8 mouse cellular contexts compared by ENCODE assay signal in the genomic region with DNA sequence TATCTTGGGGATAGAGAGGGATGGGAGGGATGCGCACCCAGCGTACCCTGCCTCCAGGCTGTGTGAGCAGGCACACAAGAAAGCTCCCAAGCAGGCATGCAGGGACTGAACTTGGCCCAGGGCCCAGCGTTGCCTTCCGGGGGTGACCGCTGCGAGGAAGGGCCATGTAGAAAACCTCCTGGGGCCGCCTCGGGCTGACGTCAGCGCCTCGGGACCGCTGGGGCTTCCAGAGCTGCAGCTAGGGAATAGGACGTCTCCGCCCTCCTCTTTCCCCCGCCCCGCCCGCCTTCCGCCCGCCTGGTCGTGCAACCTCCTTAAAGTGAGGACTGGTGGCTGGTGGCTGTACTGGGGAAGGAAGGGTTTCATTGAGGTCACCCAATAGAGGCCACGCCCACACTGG.
DNase-seq lines count a peak whose midpoint lies in the region; ATAC-seq and TF ChIP-seq lines count a peak whose summit lies in the region.

No protein-coding gene starts in this region.

- H3K4me1 ChIP-seq in embryonic facial prominence, embryonic 13.5 days: peaks cover 7% of the 10 kb centered on the region
- peaks cover 25% of the 10 kb centered on the region for H3K4me1 ChIP-seq in heart, embryonic 10.5 days
- H3K4me1 ChIP-seq in liver, embryonic 14.5 days (replicated peaks; ENCODE audit: control insufficient read depth in 2 of 2, insufficient read depth in 2 of 2, low read length in 1 of 2): peaks cover 0 to 5% of the 10 kb centered on the region in 2 experiments; a peak in 2 of 4 replicates
- H3K4me1 ChIP-seq in stomach, embryonic 16.5 days (ENCODE audit: control insufficient read depth, insufficient read depth, low read length): peaks cover 10% of the 10 kb centered on the region

- TF ChIP-seq CTCF in liver, embryonic 14.5 days (IDR thresholded peaks at IDR 0.05; ENCODE audit: low read depth): no peak

- WGBS in embryonic facial prominence, embryonic 13.5 days: 5% methylated on average over 21 of the region's 21 CpGs
- 4% methylated on average over 21 of the region's 21 CpGs for WGBS in heart, embryonic 10.5 days
- WGBS in liver, embryonic 14.5 days (ENCODE audit: insufficient replicate concordance): 9% methylated on average over 21 of the region's 21 CpGs
- 3% methylated on average over 20 of the region's 21 CpGs for WGBS in stomach, embryonic 16.5 days

- no peaks in the 10 kb centered on the region for H3K27me3 ChIP-seq in embryonic facial prominence, embryonic 13.5 days
- H3K27me3 ChIP-seq in heart, embryonic 10.5 days (ENCODE audit: insufficient read depth, poor library complexity, severe bottlenecking): no peaks in the 10 kb centered on the region
- no peaks in the 10 kb centered on the region for H3K27me3 ChIP-seq in liver, embryonic 14.5 days (ENCODE audit: control insufficient read depth, insufficient read depth, low read length)
- no peaks in the 10 kb centered on the region for H3K27me3 ChIP-seq in stomach, embryonic 16.5 days (ENCODE audit: control insufficient read depth, insufficient read depth, low read length)

- TF ChIP-seq EP300 in liver, embryonic 14.5 days (IDR thresholded peaks at IDR 0.05; ENCODE audit: low read depth): no peak

- H3K9me3 ChIP-seq in embryonic facial prominence, embryonic 13.5 days: no peaks in the 10 kb centered on the region
- no peaks in the 10 kb centered on the region for H3K9me3 ChIP-seq in heart, embryonic 10.5 days
- no peaks in the 10 kb centered on the region for H3K9me3 ChIP-seq in liver, embryonic 14.5 days (ENCODE audit: control insufficient read depth, low read length)
- H3K9me3 ChIP-seq in stomach, embryonic 16.5 days (replicated peaks; ENCODE audit: control insufficient read depth, low read length): no peaks in the 10 kb centered on the region

- H3K4me2 ChIP-seq in embryonic facial prominence, embryonic 13.5 days: peak overlapping the region; percentile 67
- peak overlapping the region; percentile 33 for H3K4me2 ChIP-seq in liver, embryonic 14.5 days (ENCODE audit: low read depth)
- H3K4me2 ChIP-seq in stomach, embryonic 16.5 days (ENCODE audit: low read depth, low read length): peak overlapping the region; percentile 54

- H3K36me3 ChIP-seq in embryonic facial prominence, embryonic 13.5 days: no peaks in the 10 kb centered on the region
- no peaks in the 10 kb centered on the region for H3K36me3 ChIP-seq in heart, embryonic 10.5 days
- no peaks in the 10 kb centered on the region for H3K36me3 ChIP-seq in liver, embryonic 14.5 days (replicated peaks; ENCODE audit: control insufficient read depth, insufficient read depth, low read depth)
- H3K36me3 ChIP-seq in stomach, embryonic 16.5 days (ENCODE audit: control insufficient read depth, insufficient read depth, low read length): no peaks in the 10 kb centered on the region

- no peak overlapping the region; the same call in 1 of the 2 replicates for H3K27ac ChIP-seq in embryonic facial prominence, embryonic 13.5 days
- peak overlapping the region; percentile 76 for H3K27ac ChIP-seq in heart, embryonic 10.5 days
- no peak overlapping the region for H3K27ac ChIP-seq in liver, embryonic 14.5 days
- peak overlapping the region; percentile 69 for H3K27ac ChIP-seq in stomach, embryonic 16.5 days (ENCODE audit: low read length)

- peak overlapping the region; percentile 49; the same call in 1 of the 2 replicates for H3K9ac ChIP-seq in embryonic facial prominence, embryonic 13.5 days
- no peak overlapping the region for H3K9ac ChIP-seq in liver, embryonic 14.5 days (replicated peaks)
- peak overlapping the region; percentile 64 for H3K9ac ChIP-seq in stomach, embryonic 16.5 days (ENCODE audit: low read length)

- peak; percentile 43 for DNase-seq in layer of hippocampus, adult 11-12 months (ENCODE audit: low spot score)
- no peak for DNase-seq in layer of hippocampus, adult 9-10 months (ENCODE audit: low spot score)
- peak; percentile 94 for DNase-seq in heart, embryonic 10.5 days (ENCODE audit: low spot score)
- peak; percentile 86 for DNase-seq in kidney, adult 9 months
- peak; percentile 17 to 39 (median 23) for DNase-seq in liver, embryonic 14.5 days (ENCODE audit: low read depth in 3 of 3, low spot score in 3 of 3)
- peak; percentile 11 for DNase-seq in naive thymus-derived CD4-positive, alpha-beta T cell, adult 2 months (ENCODE audit: low read depth)

- peak overlapping the region; percentile 37 for H3K4me3 ChIP-seq in embryonic facial prominence, embryonic 13.5 days
- peak overlapping the region; percentile 41 for H3K4me3 ChIP-seq in heart, embryonic 10.5 days
- 0 out of 4 replicates have a peak overlapping the region, but pooled peaks of 1 of the 2 experiments have one; percentile 8 for H3K4me3 ChIP-seq in liver, embryonic 14.5 days (ENCODE audit: insufficient read depth in 1 of 2, low read depth in 2 of 2, low read length in 2 of 2)
- H3K4me3 ChIP-seq in stomach, embryonic 16.5 days (replicated peaks; ENCODE audit: low read length): peak overlapping the region; percentile 26

- peak; percentile 69; the same call in 1 of the 2 replicates for ATAC-seq in embryonic facial prominence, embryonic 13.5 days (ENCODE audit: insufficient number of reproducible peaks, insufficient read depth, low FRiP score, low TSS enrichment, low read depth)
- peak; percentile 75 for ATAC-seq in liver, embryonic 14.5 days (ENCODE audit: insufficient read depth)
- peak; percentile 89 for ATAC-seq in stomach, embryonic 16.5 days (ENCODE audit: insufficient read depth, low FRiP score)

Comparison
In these comparisons a context has a peak if more than half of its experiments do, and no peak if none do; other contexts are left out.
1. H3K27ac ChIP-seq: peak in heart, embryonic 10.5 days (single experiment) and stomach, embryonic 16.5 days (single experiment); none in embryonic facial prominence, embryonic 13.5 days (single experiment) and liver, embryonic 14.5 days (single experiment).
2. Peak in every context shown above with its lines, with median percentiles within 50 percentile points of each other: ATAC-seq and H3K4me2 ChIP-seq.